Mouse (Mus musculus): ENCODE measurements around the gene Gm49711. TPM values are rescaled to one million over a fixed set of nuclear protein-coding genes. Genes with fewer than 3 reads are reported as not detected.

Gm49711 gene
- polyA plus RNA-seq, 1 experiment from 2014 or later, result not detected

Other genes with a start within 250 kb of the Gm49711 start
- gene Mrps6, start within 50 bp of the Gm49711 start, polyA plus RNA-seq (2015; fragmentation: Nextera tagmentation; extraction: Ambion mirVana), result 69.2 and 75.6 TPM in 2 replicates
- 4.0 and 4.1 TPM in 2 replicates for gene Slc5a3, start within 50 bp of the Gm49711 start, polyA plus RNA-seq (2015; fragmentation: Nextera tagmentation; extraction: Ambion mirVana)
- gene Kcne2, start 234.1 kb downstream of the Gm49711 start, polyA plus RNA-seq (2015; fragmentation: Nextera tagmentation; extraction: Ambion mirVana), result 0.63 and 0.81 TPM in 2 replicates
- gene Smim11, start 243.0 kb downstream of the Gm49711 start, polyA plus RNA-seq (2015; fragmentation: Nextera tagmentation; extraction: Ambion mirVana), result 129 TPM in 2 replicates

Measured in lung, embryonic 15.5 days (tissue).